Mouse (Mus musculus) myocyte (in vitro differentiated cells): ENCODE results near the gene Vmn1r132. TPM values are rescaled to one million over a fixed set of nuclear protein-coding genes. Genes with fewer than 3 reads are reported as not detected.
"Not testable (repeated sequence)": the region's sequence is repeated elsewhere in the genome, so short reads cannot be mapped to it uniquely, and the experiment has no call there.

Source experiments
- H3K27me3 ChIP-seq: one replicate; pipeline ENCODE4 v1.6.1; 2011; ENCODE audit not compliant: control insufficient read depth, insufficient read depth, insufficient read length
- H3K36me3 ChIP-seq: one replicate; pipeline ENCODE4 v1.6.1; 2011; ENCODE audit not compliant: control insufficient read depth, insufficient read depth
- H3K4me2 ChIP-seq: one replicate; pipeline ENCODE4 v1.6.1; 2011; ENCODE audit warnings: low read depth, control low read depth
- H3K4me3 ChIP-seq: one replicate; pipeline ENCODE4 v1.5.1; 2011; ENCODE audit warnings: mild to moderate bottlenecking, control low read depth, moderate library complexity
- H3K79me2 ChIP-seq: one replicate; pipeline ENCODE4 v1.6.1; 2011; ENCODE audit not compliant: control insufficient read depth, insufficient read depth
- H3ac ChIP-seq: one replicate; pipeline ENCODE4 v1.6.1; 2011; ENCODE audit not compliant: control insufficient read depth, insufficient read length
- polyA plus RNA-seq: library from polyadenylated mRNA; unstranded; fragments of >200 nt; fragmentation: generic; extraction: Trizol; gene quantifications from one replicate; pipeline ENCODE4 v1.2.1, GENCODE M21; 2012; ENCODE audit warnings: missing spikeins

Gene Vmn1r132
- polyA plus RNA-seq = not detected

- H3K4me3 ChIP-seq, H3K4me2 ChIP-seq, H3K36me3 ChIP-seq, H3K79me2 ChIP-seq, H3ac ChIP-seq, H3K27me3 ChIP-seq: not testable (repeated sequence)
Measured at GRCm38 (mm10) chr7:21613792-21614191, at the start of gene Vmn1r132. Gene Vmn1r132 (plus strand): TSS chr7:21614092.

Other genes with a start within 250 kb of the Vmn1r132 start
- gene Gm6882, start 181.3 kb upstream of the Vmn1r132 start, polyA plus RNA-seq = not detected
- gene Vmn1r130, start 102.3 kb upstream of the Vmn1r132 start, polyA plus RNA-seq = not detected
- gene Vmn1r131, start 68.0 kb upstream of the Vmn1r132 start, polyA plus RNA-seq = not detected
- not detected for gene Gm4175, start 147.4 kb downstream of the Vmn1r132 start, polyA plus RNA-seq
- not detected for gene Gm4177, start 182.6 kb downstream of the Vmn1r132 start, polyA plus RNA-seq
- not detected for gene Vmn1r135, start 218.3 kb downstream of the Vmn1r132 start, polyA plus RNA-seq
- not detected for gene Gm5725, start 230.2 kb downstream of the Vmn1r132 start, polyA plus RNA-seq